Mouse (Mus musculus) ES-E14 (cell line): ENCODE measurements around the gene Rhoj.

Experiments
- HCFC1 ChIP-seq: IDR thresholded peaks from 2 replicates; pipeline ENCODE4 v1.6.1; 2012; ENCODE audit warnings: low read length, inconsistent platforms, borderline replicate concordance; ENCODE audit not compliant: insufficient read depth
- MAFK ChIP-seq: IDR thresholded peaks from 2 replicates; pipeline ENCODE4 v1.6.1; 2014; ENCODE audit warnings: mild to moderate bottlenecking, low read depth, low read length, inconsistent platforms; ENCODE audit not compliant: insufficient read depth

- TF ChIP-seq MAFK: no peak
- no peak for TF ChIP-seq HCFC1
Observed at GRCm38 (mm10) chr12:75321189-75321588, 13.1 kb downstream of the Rhoj start.
